Mouse (Mus musculus): ENCODE measurements around the gene Trem2. TPM values are rescaled to one million over a fixed set of nuclear protein-coding genes. Genes with fewer than 3 reads are reported as not detected.

Gene Trem2
- polyA plus RNA-seq, 1 experiment from 2014 or later: 6.5 TPM

- H3K27ac ChIP-seq (ENCODE audit: low read depth): no peak overlapping the region
- no peak for DNase-seq
- WGBS: 71% methylated on average over 6 of the region's 6 CpGs
Measured at GRCm38 (mm10) chr17:48363421-48363965, 17.3 kb downstream of the Trem2 start.

GRCm38 (mm10) chr17:48365511-48366155, 19.4 kb downstream of the Trem2 start:
- H3K9me3 ChIP-seq (ENCODE audit: low read depth, low read length): no peaks in the 10 kb centered on the region
- no peak overlapping the region for H3K4me2 ChIP-seq
- DNase-seq (no peak), ATAC-seq (ENCODE audit: insufficient read depth) (no peak)
- WGBS: 72% methylated on average over 9 of the region's 9 CpGs
- no peak overlapping the region for H3K9ac ChIP-seq
- H3K4me3 ChIP-seq (ENCODE audit: low read depth, low read length): no peak overlapping the region
- H3K27ac ChIP-seq (ENCODE audit: low read depth): no peak overlapping the region
- no peak for TF ChIP-seq CTCF (IDR thresholded peaks at IDR 0.05; ENCODE audit: low read depth)
- H3K4me1 ChIP-seq (ENCODE audit: insufficient read depth): no peaks in the 10 kb centered on the region
- no peaks in the 10 kb centered on the region for H3K36me3 ChIP-seq (ENCODE audit: insufficient read depth)
- H3K27me3 ChIP-seq (ENCODE audit: insufficient read depth, low read length): no peaks in the 10 kb centered on the region

More at GRCm38 (mm10) chr17:48363421-48363965, 17.3 kb downstream of the Trem2 start:
- TF ChIP-seq CTCF (IDR thresholded peaks at IDR 0.05; ENCODE audit: low read depth): no peak
- H3K36me3 ChIP-seq (ENCODE audit: insufficient read depth): no peaks in the 10 kb centered on the region
- H3K27me3 ChIP-seq (ENCODE audit: insufficient read depth, low read length): no peaks in the 10 kb centered on the region
- ATAC-seq (ENCODE audit: insufficient read depth): no peak
- H3K4me2 ChIP-seq: no peak overlapping the region
- no peaks in the 10 kb centered on the region for H3K9me3 ChIP-seq (ENCODE audit: low read depth, low read length)
- H3K4me1 ChIP-seq (ENCODE audit: insufficient read depth): no peaks in the 10 kb centered on the region
- no peak overlapping the region for H3K4me3 ChIP-seq (ENCODE audit: low read depth, low read length)
- no peak overlapping the region for H3K9ac ChIP-seq

- ATAC-seq (ENCODE audit: insufficient read depth): no peak
- no peak for TF ChIP-seq CTCF (IDR thresholded peaks at IDR 0.05; ENCODE audit: low read depth)
- WGBS: 74% methylated on average over 5 of the region's 5 CpGs
Measured at GRCm38 (mm10) chr17:48366806-48367205, 20.6 kb downstream of the Trem2 start.

GRCm38 (mm10) chr17:48371621-48372020, 25.4 kb downstream of the Trem2 start:
- H3K36me3 ChIP-seq (ENCODE audit: insufficient read depth): no peaks in the 10 kb centered on the region
- no peak for DNase-seq
- no peak overlapping the region for H3K9ac ChIP-seq
- no peak for TF ChIP-seq CTCF (IDR thresholded peaks at IDR 0.05; ENCODE audit: low read depth)
- no peaks in the 10 kb centered on the region for H3K27me3 ChIP-seq (ENCODE audit: insufficient read depth, low read length)
- no peak overlapping the region for H3K4me2 ChIP-seq
- H3K27ac ChIP-seq (ENCODE audit: low read depth): no peak overlapping the region
- H3K4me1 ChIP-seq (ENCODE audit: insufficient read depth): no peaks in the 10 kb centered on the region
- no peak for ATAC-seq (ENCODE audit: insufficient read depth)
- H3K4me3 ChIP-seq (ENCODE audit: low read depth, low read length): no peak overlapping the region
- no peaks in the 10 kb centered on the region for H3K9me3 ChIP-seq (ENCODE audit: low read depth, low read length)

More at GRCm38 (mm10) chr17:48366806-48367205, 20.6 kb downstream of the Trem2 start:
- Histone ChIP-seq H3K9me3 (ENCODE audit: low read depth, low read length) (no peaks in the 10 kb centered on the region), H3K4me3 (ENCODE audit: low read depth, low read length) (no peak overlapping the region), H3K9ac (no peak overlapping the region), H3K27me3 (ENCODE audit: insufficient read depth, low read length) (no peaks in the 10 kb centered on the region), H3K4me2 (no peak overlapping the region), H3K36me3 (ENCODE audit: insufficient read depth) (no peaks in the 10 kb centered on the region), H3K27ac (ENCODE audit: low read depth) (no peak overlapping the region), H3K4me1 (ENCODE audit: insufficient read depth) (no peaks in the 10 kb centered on the region)
- no peak for DNase-seq

GRCm38 (mm10) chr17:48372987-48373386, 26.8 kb downstream of the Trem2 start:
- no peak overlapping the region for H3K27ac ChIP-seq (ENCODE audit: low read depth)
- H3K4me3 ChIP-seq (ENCODE audit: low read depth, low read length): no peak overlapping the region
- ATAC-seq (ENCODE audit: insufficient read depth) (no peak), DNase-seq (no peak)
- H3K9me3 ChIP-seq (ENCODE audit: low read depth, low read length): no peaks in the 10 kb centered on the region
- H3K4me1 ChIP-seq (ENCODE audit: insufficient read depth): no peaks in the 10 kb centered on the region
- no peak for TF ChIP-seq CTCF (IDR thresholded peaks at IDR 0.05; ENCODE audit: low read depth)
- 72% methylated on average over 8 of the region's 8 CpGs for WGBS
- H3K27me3 ChIP-seq (ENCODE audit: insufficient read depth, low read length): no peaks in the 10 kb centered on the region
- no peak overlapping the region for H3K9ac ChIP-seq
- H3K4me2 ChIP-seq: no peak overlapping the region
- no peaks in the 10 kb centered on the region for H3K36me3 ChIP-seq (ENCODE audit: insufficient read depth)

GRCm38 (mm10) chr17:48376102-48376501, 29.9 kb downstream of the Trem2 start:
- H3K4me1 ChIP-seq (ENCODE audit: insufficient read depth): no peaks in the 10 kb centered on the region
- no peaks in the 10 kb centered on the region for H3K27me3 ChIP-seq (ENCODE audit: insufficient read depth, low read length)
- H3K36me3 ChIP-seq (ENCODE audit: insufficient read depth): no peaks in the 10 kb centered on the region
- H3K9ac ChIP-seq: no peak overlapping the region
- DNase-seq (no peak), ATAC-seq (ENCODE audit: insufficient read depth) (no peak)
- no peak overlapping the region for H3K27ac ChIP-seq (ENCODE audit: low read depth)
- H3K4me2 ChIP-seq: no peak overlapping the region
- H3K9me3 ChIP-seq (ENCODE audit: low read depth, low read length): no peaks in the 10 kb centered on the region
- no peak overlapping the region for H3K4me3 ChIP-seq (ENCODE audit: low read depth, low read length)
- 85% methylated on average over 1 of the region's 1 CpGs for WGBS
- TF ChIP-seq CTCF (IDR thresholded peaks at IDR 0.05; ENCODE audit: low read depth): no peak

DNA sequence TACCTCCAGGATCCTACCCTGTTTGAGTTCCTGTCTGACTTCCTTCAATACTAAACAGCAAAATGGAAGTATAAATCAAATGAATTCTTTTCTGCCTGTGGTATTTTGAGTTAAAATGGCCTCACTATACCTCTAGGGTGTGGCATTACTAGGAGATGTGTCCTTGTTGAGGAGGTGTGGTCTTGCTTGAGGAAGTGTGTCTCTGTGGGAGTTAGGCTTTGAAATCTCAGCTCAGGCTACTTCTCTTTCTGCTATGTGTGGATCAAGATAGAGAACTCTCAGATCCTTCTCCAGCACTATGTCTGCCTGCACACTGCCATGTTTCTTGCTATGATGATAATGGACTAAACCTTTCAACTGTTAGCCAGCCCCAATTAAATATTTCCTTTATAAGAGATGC, 32.8 kb downstream of the Trem2 start:
- Histone ChIP-seq H3K36me3 (ENCODE audit: insufficient read depth) (no peaks in the 10 kb centered on the region), H3K27ac (ENCODE audit: low read depth) (no peak overlapping the region), H3K4me3 (ENCODE audit: low read depth, low read length) (no peak overlapping the region), H3K4me1 (ENCODE audit: insufficient read depth) (no peaks in the 10 kb centered on the region), H3K27me3 (ENCODE audit: insufficient read depth, low read length) (no peaks in the 10 kb centered on the region), H3K4me2 (no peak overlapping the region), H3K9me3 (ENCODE audit: low read depth, low read length) (no peaks in the 10 kb centered on the region), H3K9ac (no peak overlapping the region)
- TF ChIP-seq CTCF (IDR thresholded peaks at IDR 0.05; ENCODE audit: low read depth): no peak
- no peak for ATAC-seq (ENCODE audit: insufficient read depth)
- no peak for DNase-seq
